Mouse (Mus musculus) C2C12 (cell line): ENCODE measurements around the gene Gm3591. TPM values are rescaled to one million over a fixed set of nuclear protein-coding genes. Genes with fewer than 3 reads are reported as not detected.
"Not testable (repeated sequence)": the region's sequence is repeated elsewhere in the genome, so short reads cannot be mapped to it uniquely, and the experiment has no call there.

Source experiments
- H3K27me3 ChIP-seq: one replicate; pipeline ENCODE4 v1.6.1; 2011; ENCODE audit not compliant: control insufficient read depth, insufficient read depth, insufficient read length
- H3K36me3 ChIP-seq: one replicate; pipeline ENCODE4 v1.6.1; 2011; ENCODE audit not compliant: control insufficient read depth, insufficient read depth
- H3K4me3 ChIP-seq: one replicate; pipeline ENCODE4 v1.5.1; 2011; ENCODE audit warnings: mild to moderate bottlenecking, control low read depth; ENCODE audit not compliant: poor library complexity, insufficient read depth, severe bottlenecking
- H3K79me2 ChIP-seq: one replicate; pipeline ENCODE4 v1.6.1; 2011; ENCODE audit not compliant: control insufficient read depth, insufficient read depth
- H3K79me3 ChIP-seq: one replicate; pipeline ENCODE4 v1.6.1; 2011; ENCODE audit warnings: low read depth, control low read depth
- H3ac ChIP-seq: one replicate; pipeline ENCODE3; 2011; ENCODE audit warnings: low read depth; ENCODE audit not compliant: control insufficient read depth, insufficient read length
- long read RNA-seq, 2 experiments: library from polyadenylated mRNA; unstranded; transcript quantifications; one replicate each; pipeline ENCODE4 v2.0.0; 2019 to 2020
- polyA plus RNA-seq: library from polyadenylated mRNA; unstranded; fragments of >200 nt; fragmentation: generic; extraction: Trizol; gene quantifications from one replicate; pipeline ENCODE4 v1.2.1, GENCODE M21; 2012; ENCODE audit warnings: missing spikeins

The Gm3591 gene
- polyA plus RNA-seq = not detected
- long read RNA-seq, experiment 1 = 0 reads
- long read RNA-seq, experiment 2 = 0 reads

GRCm38 (mm10) chr14:6412382-6412781, at the start of gene Gm3591:
Gene Gm3591, minus strand, starts transcription at chr14:6412482.
- not testable (repeated sequence) for H3K36me3 ChIP-seq, H3ac ChIP-seq

GRCm38 (mm10) chr14:6444511-6444910, 32.2 kb upstream of the Gm3591 start, which contains the start of gene Gm3594:
Gene Gm3594, minus strand, starts transcription at chr14:6444611.
- H3K79me3 ChIP-seq, H3K27me3 ChIP-seq, H3K4me3 ChIP-seq, H3K79me2 ChIP-seq, H3ac ChIP-seq, H3K36me3 ChIP-seq: not testable (repeated sequence)

More at GRCm38 (mm10) chr14:6412382-6412781, at the start of gene Gm3591:
- not testable (repeated sequence) for H3K4me3 ChIP-seq, H3K79me2 ChIP-seq, H3K27me3 ChIP-seq, H3K79me3 ChIP-seq

GRCm38 (mm10) chr14:6440774-6441173, 28.5 kb upstream of the Gm3591 start:
- not testable (repeated sequence) for H3K4me3 ChIP-seq, H3K36me3 ChIP-seq, H3K27me3 ChIP-seq, H3K79me2 ChIP-seq, H3ac ChIP-seq, H3K79me3 ChIP-seq

- H3ac ChIP-seq, H3K27me3 ChIP-seq, H3K4me3 ChIP-seq, H3K79me3 ChIP-seq, H3K36me3 ChIP-seq, H3K79me2 ChIP-seq: not testable (repeated sequence)
These were observed 27.9 kb upstream of the Gm3591 start for GRCm38 (mm10) chr14:6440206-6440605.

GRCm38 (mm10) chr14:6426766-6427165, 14.5 kb upstream of the Gm3591 start:
- not testable (repeated sequence) for H3K79me3 ChIP-seq, H3K27me3 ChIP-seq, H3K79me2 ChIP-seq, H3K36me3 ChIP-seq, H3ac ChIP-seq, H3K4me3 ChIP-seq

- not testable (repeated sequence) for H3K79me3 ChIP-seq, H3K4me3 ChIP-seq, H3K79me2 ChIP-seq, H3K36me3 ChIP-seq, H3K27me3 ChIP-seq, H3ac ChIP-seq
These were observed 14.1 kb upstream of the Gm3591 start for GRCm38 (mm10) chr14:6426353-6426752.

GRCm38 (mm10) chr14:6390219-6390618, 22.1 kb downstream of the Gm3591 start, which contains the start of gene Gm16440:
Gene Gm16440, minus strand, starts transcription at chr14:6390319.
- H3K4me3 ChIP-seq, H3ac ChIP-seq, H3K79me2 ChIP-seq, H3K79me3 ChIP-seq, H3K36me3 ChIP-seq, H3K27me3 ChIP-seq: not testable (repeated sequence)

Other genes starting within 250 kb of the Gm3591 start
- gene Gm21560, start 193.2 kb downstream of the Gm3591 start, polyA plus RNA-seq = not detected
- not detected for gene Gm3411, start 125.2 kb downstream of the Gm3591 start, polyA plus RNA-seq
- not detected for gene Gm21103, start 107.6 kb downstream of the Gm3591 start, polyA plus RNA-seq
- not detected for gene Gm3618, start 68.8 kb downstream of the Gm3591 start, polyA plus RNA-seq
- gene Gm16440, start 22.2 kb downstream of the Gm3591 start, polyA plus RNA-seq = not detected
- not detected for gene Gm3594, start 32.1 kb upstream of the Gm3591 start, polyA plus RNA-seq
- gene Gm8356, start 124.8 kb upstream of the Gm3591 start, polyA plus RNA-seq = not detected
- gene Gm3629, start 178.1 kb upstream of the Gm3591 start, polyA plus RNA-seq = not detected
- not detected for gene Gm3460, start 209.9 kb upstream of the Gm3591 start, polyA plus RNA-seq